Mouse (Mus musculus) macrophage (primary cell): Measurements from ENCODE around the gene Hdgfl3. TPM values are rescaled to one million over a fixed set of nuclear protein-coding genes. Genes with fewer than 3 reads are reported as not detected.

ENCODE experiments used
- H3K27ac ChIP-seq: fragments of 350-480 bp; formaldehyde crosslinking; 2 replicates; pipeline ENCODE4 v1.9.0; 2021
- H3K36me3 ChIP-seq: fragments of 350-480 bp; formaldehyde crosslinking; 2 replicates; pipeline ENCODE4 v1.9.0; 2021; ENCODE audit errors: inconsistent target
- H3K4me3 ChIP-seq: fragments of 350-480 bp; formaldehyde crosslinking; 2 replicates; pipeline ENCODE4 v1.9.0; 2021; ENCODE audit errors: inconsistent target
- H3K79me2 ChIP-seq: fragments of 350-480 bp; formaldehyde crosslinking; 2 replicates; pipeline ENCODE4 v1.9.0; 2021; ENCODE audit errors: inconsistent target
- WGBS: methylation state at CpG from one replicate; pipeline ENCODE4 v1.1.7; 2026; ENCODE audit warnings: inconsistent platforms; ENCODE audit not compliant: missing documents; 5-methylcytosine and 5-hydroxymethylcytosine counted together
- polyA plus RNA-seq: library from polyadenylated mRNA; stranded (reverse); fragments of 250-400 nt; gene quantifications from 3 replicates; pipeline ENCODE4 v1.2.4, GENCODE M21; 2018; ENCODE audit warnings: inconsistent platforms

Hdgfl3 gene
- polyA plus RNA-seq, 1 experiment from 2014 or later, result 0.17 TPM

- H3K27ac ChIP-seq, result peak within 1 kb of the TSS; percentile 90
- WGBS, result 90% methylated on average over 1 of the region's 1 CpGs
Measured at GRCm38 (mm10) chr7:81855694-81856093, 78.6 kb downstream of the Hdgfl3 start, which contains the start of gene Gm10160. Gm10160 (minus strand) TSS chr7:81855794.

GRCm38 (mm10) chr7:81854568-81855307 lies 79.5 kb downstream of the Hdgfl3 start:
- under 1% methylated on average over 8 of the region's 8 CpGs for WGBS
- Histone ChIP-seq H3K79me2 (peaks cover 5% of the 10 kb centered on the region; the same call in 1 of the 2 replicates), H3K36me3 (no peaks in the 10 kb centered on the region), H3K4me3 (peak overlapping the region; percentile 18), H3K27ac (peak overlapping the region; percentile 90)

More at GRCm38 (mm10) chr7:81855694-81856093, 78.6 kb downstream of the Hdgfl3 start, which contains the start of gene Gm10160:
- Histone ChIP-seq H3K4me3 (peak within 1 kb of the TSS; percentile 18), H3K79me2 (peaks cover 5% of the 10 kb centered on the region; the same call in 1 of the 2 replicates), H3K36me3 (no peaks in the 10 kb centered on the region)

GRCm38 (mm10) chr7:81851706-81852105 lies 82.6 kb downstream of the Hdgfl3 start:
- Histone ChIP-seq H3K4me3 (no peak overlapping the region), H3K36me3 (no peaks in the 10 kb centered on the region), H3K79me2 (no peaks in the 10 kb centered on the region), H3K27ac (peak overlapping the region; percentile 96)
- 95% methylated on average over 3 of the region's 3 CpGs for WGBS

GRCm38 (mm10) chr7:81850171-81850570 lies 84.1 kb downstream of the Hdgfl3 start:
- no peaks in the 10 kb centered on the region for H3K36me3 ChIP-seq
- no peak overlapping the region for H3K4me3 ChIP-seq
- WGBS, result 65% methylated on average over 6 of the region's 6 CpGs
- H3K79me2 ChIP-seq, result no peaks in the 10 kb centered on the region
- peak overlapping the region; percentile 96 for H3K27ac ChIP-seq

GRCm38 (mm10) chr7:81849633-81850032 lies 84.6 kb downstream of the Hdgfl3 start:
- H3K27ac ChIP-seq, result peak overlapping the region; percentile 96
- no peaks in the 10 kb centered on the region for H3K36me3 ChIP-seq
- H3K4me3 ChIP-seq, result no peak overlapping the region
- WGBS, result 15% methylated on average over 7 of the region's 7 CpGs
- no peaks in the 10 kb centered on the region for H3K79me2 ChIP-seq

GRCm38 (mm10) chr7:81849214-81849613 lies 85.1 kb downstream of the Hdgfl3 start:
- Histone ChIP-seq H3K36me3 (no peaks in the 10 kb centered on the region), H3K27ac (peak overlapping the region; percentile 96), H3K79me2 (no peaks in the 10 kb centered on the region), H3K4me3 (no peak overlapping the region)
- WGBS, result 10% methylated on average over 4 of the region's 5 CpGs

- Histone ChIP-seq H3K79me2 (no peaks in the 10 kb centered on the region), H3K36me3 (no peaks in the 10 kb centered on the region), H3K27ac (peak overlapping the region; percentile 96; the same call in 1 of the 2 replicates), H3K4me3 (no peak overlapping the region)
- WGBS, result 87% methylated on average over 4 of the region's 4 CpGs
Measured at GRCm38 (mm10) chr7:81847777-81848176, 86.5 kb downstream of the Hdgfl3 start.

- no peak overlapping the region for H3K4me3 ChIP-seq
- no peaks in the 10 kb centered on the region for H3K36me3 ChIP-seq
- 81% methylated on average over 8 of the region's 8 CpGs for WGBS
- H3K79me2 ChIP-seq, result no peaks in the 10 kb centered on the region
- no peak overlapping the region for H3K27ac ChIP-seq
Measured at GRCm38 (mm10) chr7:81847010-81847409, 87.3 kb downstream of the Hdgfl3 start.

- no peaks in the 10 kb centered on the region for H3K36me3 ChIP-seq
- WGBS, result 98% methylated on average over 8 of the region's 8 CpGs
- H3K79me2 ChIP-seq, result no peaks in the 10 kb centered on the region
- H3K27ac ChIP-seq, result no peak overlapping the region
- H3K4me3 ChIP-seq, result no peak overlapping the region
Measured at GRCm38 (mm10) chr7:81846008-81846407, 88.3 kb downstream of the Hdgfl3 start.

GRCm38 (mm10) chr7:81845313-81845712 lies 89.0 kb downstream of the Hdgfl3 start:
- no peak overlapping the region for H3K27ac ChIP-seq
- H3K79me2 ChIP-seq, result no peaks in the 10 kb centered on the region
- 100% methylated on average over 3 of the region's 3 CpGs for WGBS
- no peaks in the 10 kb centered on the region for H3K36me3 ChIP-seq
- H3K4me3 ChIP-seq, result no peak overlapping the region

GRCm38 (mm10) chr7:81844801-81845200 lies 89.5 kb downstream of the Hdgfl3 start:
- H3K4me3 ChIP-seq, result no peak overlapping the region
- no peaks in the 10 kb centered on the region for H3K79me2 ChIP-seq
- no peaks in the 10 kb centered on the region for H3K36me3 ChIP-seq
- 97% methylated on average over 11 of the region's 11 CpGs for WGBS
- no peak overlapping the region for H3K27ac ChIP-seq

GRCm38 (mm10) chr7:81843903-81844302 lies 90.4 kb downstream of the Hdgfl3 start:
- Histone ChIP-seq H3K36me3 (no peaks in the 10 kb centered on the region), H3K4me3 (no peak overlapping the region), H3K79me2 (no peaks in the 10 kb centered on the region), H3K27ac (no peak overlapping the region)
- 91% methylated on average over 8 of the region's 8 CpGs for WGBS

- no peak overlapping the region for H3K4me3 ChIP-seq
- H3K27ac ChIP-seq, result peak overlapping the region; percentile 14
- H3K36me3 ChIP-seq, result no peaks in the 10 kb centered on the region
- 25% methylated on average over 1 of the region's 1 CpGs for WGBS
- no peaks in the 10 kb centered on the region for H3K79me2 ChIP-seq
Measured at GRCm38 (mm10) chr7:81842998-81843397, 91.3 kb downstream of the Hdgfl3 start.

- no peak overlapping the region for H3K4me3 ChIP-seq
- H3K27ac ChIP-seq, result no peak overlapping the region
- H3K79me2 ChIP-seq, result no peaks in the 10 kb centered on the region
- no peaks in the 10 kb centered on the region for H3K36me3 ChIP-seq
- WGBS, result 96% methylated on average over 7 of the region's 7 CpGs
Measured at GRCm38 (mm10) chr7:81842141-81842540, 92.1 kb downstream of the Hdgfl3 start.

- 94% methylated on average over 6 of the region's 6 CpGs for WGBS
Measured at GRCm38 (mm10) chr7:81841439-81841838, 92.8 kb downstream of the Hdgfl3 start.

More at GRCm38 (mm10) chr7:81841439-81841838, 92.8 kb downstream of the Hdgfl3 start:
- Histone ChIP-seq H3K36me3 (no peaks in the 10 kb centered on the region), H3K27ac (no peak overlapping the region), H3K79me2 (no peaks in the 10 kb centered on the region), H3K4me3 (no peak overlapping the region)
